Mouse (Mus musculus): ENCODE measurements at regions not wholly inside any gene's neighbourhood (a gene's known extent, or its start where the extent isn't known, plus 50 kb on each side); places are given as distances from the start of the nearest gene placed in this dataset.

DNA sequence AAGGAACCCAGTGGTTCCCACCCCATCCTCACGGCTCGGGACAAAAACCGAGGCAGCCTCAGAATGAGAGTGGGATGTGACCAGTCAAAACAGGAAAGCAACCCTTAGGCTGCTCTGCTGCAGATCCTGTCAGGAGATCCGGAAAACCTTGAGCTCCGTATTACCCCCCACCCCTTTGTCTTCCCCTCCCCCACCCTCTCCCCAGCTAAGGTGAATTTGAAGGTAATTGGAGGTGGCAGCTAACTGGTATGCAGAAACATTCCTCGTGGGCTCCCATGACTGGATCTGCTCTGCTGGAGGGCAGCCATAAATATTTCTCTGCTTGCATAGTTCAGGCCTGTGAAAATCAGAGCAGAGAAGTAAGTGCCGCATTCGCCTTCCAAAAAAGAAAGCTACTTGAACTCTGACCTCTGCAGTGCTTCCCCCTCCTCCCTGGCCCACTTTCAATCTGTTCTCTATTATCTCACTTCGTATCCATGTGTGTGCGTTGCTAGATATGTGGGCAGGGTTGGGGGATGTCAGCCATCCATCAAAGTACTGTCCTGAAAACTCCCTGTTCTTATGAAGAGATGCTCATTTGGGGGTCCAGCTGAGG is 82.9 kb upstream of the Spin1 start:
- peak; percentile 49 for DNase-seq

- no peak for DNase-seq
These were observed 82.3 kb upstream of the Spin1 start for GRCm38 (mm10) chr13:51018366-51018765.

DNA sequence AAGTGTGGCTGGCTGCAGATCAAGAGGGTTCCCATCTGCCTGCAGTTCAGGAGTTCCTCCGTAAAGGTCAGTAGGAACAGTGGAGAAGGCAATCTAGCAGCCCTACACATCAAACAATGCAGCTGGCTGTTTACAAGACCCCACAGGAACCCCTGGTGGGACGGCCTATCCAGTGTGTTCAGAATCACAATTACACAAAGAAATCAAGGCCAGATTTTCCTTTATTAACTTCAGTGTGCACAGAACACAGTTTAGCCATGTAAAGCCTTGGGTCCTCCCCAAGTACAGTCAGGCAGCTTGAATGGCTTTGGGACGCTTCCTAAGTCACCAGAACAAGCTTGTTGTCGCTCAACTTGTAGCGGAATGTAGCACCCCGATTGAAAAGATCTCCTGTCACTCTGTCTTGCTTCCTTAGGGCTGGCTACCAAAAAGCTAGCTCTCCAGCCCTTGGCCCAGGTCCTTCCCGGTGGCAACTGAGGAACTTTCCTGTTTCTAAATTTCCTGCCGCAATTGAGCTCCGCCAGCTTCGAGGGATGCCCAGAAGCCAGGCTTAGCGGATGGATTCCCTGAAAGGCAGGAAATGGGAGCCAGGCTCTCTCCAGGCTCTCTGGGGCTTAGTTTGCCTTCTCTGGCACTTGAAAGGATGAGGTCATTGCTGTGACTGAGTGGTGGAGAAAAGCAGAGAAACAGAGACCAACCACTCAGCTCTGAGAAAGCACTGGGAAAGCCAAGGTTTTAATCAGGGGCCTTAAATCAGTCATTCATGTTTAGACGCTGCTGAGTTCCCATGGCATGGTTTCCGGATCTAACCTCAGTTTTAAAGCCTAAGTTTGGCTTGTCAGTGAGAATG is 78.1 kb upstream of the Spin1 start:
- no peak for DNase-seq

- no peak for DNase-seq
These were observed 77.4 kb upstream of the Spin1 start for GRCm38 (mm10) chr13:51023271-51023670.

- DNase-seq = no peak
These were observed 74.3 kb upstream of the Spin1 start for GRCm38 (mm10) chr13:51026311-51026918.

DNA sequence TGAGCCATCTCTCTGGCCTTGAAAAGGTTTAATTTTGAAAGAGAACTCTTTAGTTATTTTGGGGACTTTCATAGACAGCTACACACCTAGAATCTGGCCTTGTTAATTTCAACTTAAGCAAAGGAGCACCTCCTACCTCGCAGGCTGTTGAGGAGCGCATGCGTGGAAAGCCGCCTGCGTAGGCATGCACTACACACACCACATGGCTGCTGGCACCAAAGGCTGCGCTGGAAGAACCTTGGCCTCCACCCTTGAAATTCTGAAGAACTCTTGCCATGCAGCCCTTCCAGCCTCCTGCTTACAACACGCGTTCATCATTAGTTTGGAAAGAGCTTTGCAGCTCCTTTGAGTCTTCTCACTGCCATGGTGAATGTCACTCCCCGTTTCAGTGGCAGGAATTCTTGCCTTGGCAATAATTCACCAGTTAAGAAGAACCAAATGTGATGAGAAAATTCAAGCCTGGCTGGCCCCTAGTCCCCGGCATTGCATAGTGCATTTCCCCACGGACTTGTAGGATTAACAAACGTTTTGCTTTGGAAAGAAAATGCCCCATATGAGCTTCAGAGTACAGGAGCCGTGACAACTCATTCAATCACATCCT is 62.7 kb upstream of the Spin1 start:
- DNase-seq = no peak

DNA sequence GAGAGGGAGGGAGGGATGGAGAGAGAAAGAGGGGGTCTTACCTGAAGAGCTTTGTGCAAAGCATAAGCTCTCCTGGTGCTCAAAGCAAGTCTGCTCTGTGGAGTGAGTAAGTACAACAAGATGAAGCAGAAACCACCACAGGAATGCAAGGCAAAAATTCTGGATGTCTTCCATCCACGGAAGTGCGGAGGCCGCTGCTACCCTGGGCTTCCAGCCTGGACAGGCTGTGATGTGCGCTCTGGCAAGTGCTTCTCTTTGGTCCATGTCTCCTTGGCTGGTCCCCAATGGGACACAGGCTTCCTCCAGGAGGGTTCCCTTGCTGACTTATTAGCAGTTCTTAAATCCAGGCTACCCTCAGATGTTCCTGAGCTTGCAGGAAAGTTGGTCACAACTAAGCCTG is 61.7 kb upstream of the Spin1 start:
- DNase-seq = no peak

DNA sequence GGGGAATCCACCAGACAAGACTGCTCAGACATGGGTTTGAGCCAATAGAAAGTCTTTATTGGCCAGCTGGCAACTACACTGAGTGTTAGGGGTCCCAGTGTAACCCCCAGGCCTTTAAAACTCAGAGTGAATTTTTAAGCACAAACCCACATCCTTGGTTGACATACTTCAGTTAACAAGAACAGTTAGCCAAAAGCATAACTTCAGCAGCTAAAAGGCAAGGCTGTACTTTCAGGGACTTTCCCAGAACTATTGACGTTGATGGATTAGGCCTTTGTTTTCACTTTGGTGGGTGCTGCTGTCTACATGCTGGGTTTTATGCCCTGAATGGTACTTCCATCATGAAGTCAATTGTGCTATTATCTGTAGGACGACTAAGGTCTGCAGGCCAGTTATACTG is 59.6 kb upstream of the Spin1 start:
- no peak for DNase-seq

DNA sequence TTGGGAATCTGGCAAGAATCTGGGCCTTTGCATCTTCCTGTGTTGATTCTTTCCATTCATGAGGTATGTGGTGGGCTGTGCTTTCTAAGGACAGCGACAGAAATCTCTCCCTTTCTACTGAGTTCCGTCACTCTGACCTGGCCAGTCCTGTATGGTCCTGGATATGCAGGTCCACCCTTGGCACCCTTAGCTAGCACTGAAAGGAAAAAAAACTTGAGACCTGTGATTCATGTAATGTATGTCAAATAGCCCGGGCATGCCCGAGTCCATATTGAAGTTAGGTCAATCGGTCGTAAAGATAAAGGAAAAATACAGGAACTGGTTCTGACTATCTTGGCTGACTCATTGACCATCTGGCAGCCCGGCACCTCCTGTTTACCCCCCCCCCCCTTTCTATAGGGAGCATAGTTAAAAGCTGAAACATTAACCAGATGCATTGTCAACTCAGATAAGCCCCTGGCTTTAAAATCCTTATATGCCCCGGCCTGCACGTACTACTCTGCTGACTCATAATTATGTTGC is 57.7 kb upstream of the Spin1 start:
- no peak for DNase-seq

All from kidney, adult 18-20 months (tissue).